Mouse (Mus musculus) hematopoietic stem cell, adult 5-6 weeks (primary cell): ENCODE results near the gene Rnf208. TPM values are rescaled to one million over a fixed set of nuclear protein-coding genes. Genes with fewer than 3 reads are reported as not detected.

ENCODE experiments used
- ATAC-seq, 2 experiments: fragments of 125-278 bp in 1 of 2; replicated peaks in 1 of 2; 2 replicates each; pipeline ENCODE4 v1.8.0; 2016 to 2017; ENCODE audit warnings: inconsistent platforms in 2 of 2, mild to moderate bottlenecking in 2 of 2, moderate number of reproducible peaks in 2 of 2, low read depth in 1 of 2, moderate TSS enrichment in 1 of 2; ENCODE audit not compliant: low FRiP score in 2 of 2, poor library complexity in 2 of 2, severe bottlenecking in 2 of 2, insufficient read depth in 1 of 2, low TSS enrichment in 1 of 2
- total RNA-seq: library from RNA; stranded (forward); fragments of 172-1452, 232-1000 nt; gene quantifications from 2 replicates; pipeline ENCODE4 v1.2.3, GENCODE M21; 2017

Rnf208 gene
- total RNA-seq, 1 experiment from 2014 or later = not detected

DNA sequence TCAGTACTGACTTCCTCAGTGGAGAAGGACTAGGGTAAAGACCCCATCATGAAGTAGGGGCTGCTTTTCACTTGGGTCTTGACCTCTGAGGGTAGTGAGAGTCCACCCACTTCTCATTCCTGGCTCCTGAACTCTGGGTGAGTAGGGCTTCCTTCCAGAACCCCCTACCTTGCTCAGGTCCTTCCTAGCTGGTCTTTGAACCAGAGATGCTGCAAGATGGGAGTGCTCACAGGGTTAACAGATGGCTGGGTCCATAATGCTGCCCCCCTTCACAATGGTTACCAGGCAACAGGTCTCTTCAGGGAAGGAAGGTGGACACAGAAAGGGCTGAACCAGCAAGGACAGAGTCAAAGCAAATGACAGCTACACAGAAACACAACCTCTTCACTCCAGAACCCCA, 23.6 kb upstream of the Rnf208 start, which contains the start of gene Fam166a:
TSS of gene Fam166a (plus strand) at position 301 of the 400 bp plus-strand sequence.
- no peak for ATAC-seq

DNA sequence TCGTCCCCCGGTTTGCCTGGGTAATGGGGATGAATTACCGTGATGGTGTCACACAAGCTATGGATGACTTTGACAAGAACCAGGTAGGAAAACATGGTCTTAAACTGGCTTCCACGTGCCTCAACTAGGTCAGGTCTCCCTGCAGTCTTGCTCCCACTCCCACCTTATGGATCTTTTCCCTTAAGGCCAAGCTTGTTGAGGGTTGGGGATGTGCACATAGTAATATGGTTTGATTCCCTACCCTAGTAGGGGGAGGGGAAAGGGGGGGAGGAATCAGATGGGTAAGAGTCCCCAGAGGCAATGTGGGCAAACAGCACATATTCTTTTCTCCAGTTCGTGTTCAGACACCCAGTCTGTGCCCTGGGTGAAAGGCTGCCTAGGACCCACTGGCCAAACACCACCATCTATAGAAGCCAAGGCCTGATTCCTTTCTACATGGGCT, 20.7 kb upstream of the Rnf208 start:
- no peak for ATAC-seq

DNA sequence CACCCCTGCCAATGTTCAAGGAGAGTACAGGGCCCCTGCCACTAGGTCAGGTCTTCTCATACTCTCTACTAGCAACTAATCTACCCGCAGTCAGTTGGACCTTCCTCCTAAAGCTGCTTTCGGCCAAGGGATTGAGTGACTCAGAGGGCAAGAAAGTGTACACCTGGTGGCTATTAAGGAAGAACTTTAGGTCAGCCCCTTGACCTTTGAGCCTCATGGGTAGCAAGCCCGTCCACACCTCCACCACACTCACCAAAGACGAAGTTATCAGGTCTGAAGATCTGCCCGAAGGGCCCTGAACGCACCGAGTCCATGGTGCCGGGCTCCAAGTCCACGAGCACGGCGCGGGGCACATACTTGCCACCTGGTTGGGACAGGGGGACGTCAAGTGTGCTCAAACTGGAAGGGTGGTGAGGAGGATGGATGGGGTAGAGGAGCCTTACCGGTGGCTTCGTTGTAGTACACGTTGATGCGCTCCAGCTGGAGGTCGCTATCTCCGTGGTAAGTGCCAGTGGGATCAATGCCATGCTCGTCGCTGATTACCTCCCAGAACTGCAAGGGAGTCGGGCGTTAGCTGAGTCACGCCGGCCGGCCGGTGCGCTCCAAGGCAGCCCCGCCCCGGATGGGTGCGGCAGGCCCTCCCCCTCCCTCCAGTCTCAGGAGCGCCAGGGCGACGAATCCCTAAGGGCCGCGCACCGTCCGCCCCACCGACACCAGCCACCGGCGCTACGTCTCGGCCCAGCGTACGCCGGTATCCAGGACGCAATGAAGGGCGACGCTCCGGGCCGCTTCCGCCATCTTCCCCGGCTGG, 18.2 kb upstream of the Rnf208 start:
- peak; percentile 0 to 40; a peak in 2 of 4 replicates for ATAC-seq

DNA sequence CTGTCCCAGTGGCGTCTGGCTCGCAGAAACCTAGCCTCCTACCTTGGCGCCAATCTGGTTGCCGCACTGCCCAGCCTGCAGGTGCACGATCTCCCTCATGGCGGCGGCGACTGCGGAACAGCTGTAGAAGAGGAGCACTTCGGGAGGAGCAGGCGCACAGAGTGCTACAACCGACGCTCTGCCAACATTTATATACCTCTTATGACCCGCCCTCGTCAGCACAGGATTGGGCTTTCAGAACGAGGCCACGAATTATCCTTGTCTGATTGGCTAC, 17.6 kb upstream of the Rnf208 start, which contains the start of gene Tubb4b:
TSS of gene Tubb4b (minus strand) at position 211 of the 274 bp plus-strand sequence.
- ATAC-seq = no peak

DNA sequence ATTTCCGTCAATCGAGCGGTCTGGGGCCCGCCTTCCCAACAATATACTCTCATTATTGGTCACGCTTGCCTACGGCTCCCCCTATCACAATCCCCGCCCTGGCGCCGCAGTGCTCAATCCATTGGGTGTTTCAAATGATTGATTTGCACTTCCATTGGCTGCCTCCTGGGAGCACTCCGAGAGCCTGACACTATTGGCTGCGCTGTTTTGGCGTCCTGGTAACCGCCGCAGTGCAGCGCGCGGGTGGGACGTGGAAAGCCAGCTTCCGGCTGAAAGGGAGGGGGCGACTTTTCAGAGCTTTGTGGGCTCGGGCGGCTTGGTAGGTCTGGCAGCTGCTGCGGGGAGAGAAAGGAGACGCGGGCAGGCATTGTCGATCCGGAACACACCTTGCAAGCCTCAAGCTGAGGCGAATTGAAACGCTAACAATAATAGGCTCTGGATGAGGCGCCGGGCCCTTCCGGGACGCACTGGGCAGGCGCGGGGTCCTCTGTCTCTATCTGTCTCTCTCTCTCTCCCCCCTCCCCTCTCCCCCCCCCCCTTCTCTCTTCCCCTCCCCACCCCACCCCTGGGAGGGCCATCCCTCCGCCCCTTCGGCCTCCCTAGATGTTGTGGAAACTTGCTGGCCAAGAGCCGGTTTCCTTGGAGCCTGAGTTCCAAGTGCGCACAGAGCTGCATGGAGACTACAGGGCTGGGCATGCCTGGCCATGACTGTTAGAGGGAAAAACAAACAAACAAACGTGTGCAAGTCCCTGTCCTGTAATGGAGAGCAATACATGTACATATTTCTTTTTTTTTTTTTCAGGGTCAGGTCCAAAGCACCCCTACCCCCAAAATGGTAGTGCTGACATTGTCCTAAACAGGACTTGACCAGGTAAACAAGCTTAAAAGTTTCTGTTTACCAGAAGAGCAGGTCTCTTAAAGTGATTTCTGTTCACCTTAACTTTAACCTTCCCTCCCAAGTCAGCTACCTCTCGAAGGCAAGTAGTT, 17.0 kb upstream of the Rnf208 start:
- ATAC-seq = peak; percentile 78 to 81

DNA sequence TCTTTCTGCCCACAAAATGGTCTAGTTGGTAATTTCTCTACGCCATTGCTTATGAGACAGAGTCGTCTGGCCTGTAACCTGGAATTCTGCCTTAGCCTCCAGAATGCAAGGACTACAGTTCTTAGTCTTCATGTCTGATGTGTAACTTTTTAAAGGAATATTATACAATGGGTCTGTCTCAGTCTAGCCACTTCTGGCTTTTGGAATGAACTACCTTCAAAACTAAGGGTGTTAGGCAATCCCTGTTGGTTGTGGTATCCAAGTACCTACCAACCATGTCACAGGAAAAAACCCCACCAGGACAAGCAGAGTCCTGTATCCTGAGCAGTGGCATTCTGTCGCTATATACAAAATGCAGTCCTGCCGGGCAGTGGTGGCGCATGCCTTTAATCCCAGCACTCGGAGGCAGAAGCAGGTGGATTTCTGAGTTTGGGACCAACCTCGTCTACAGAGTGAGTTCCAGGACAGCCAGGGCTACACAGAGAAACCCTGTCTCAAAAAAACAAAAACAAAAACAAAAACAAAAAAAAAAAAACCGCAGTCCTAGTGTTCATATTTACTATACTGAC, 16.2 kb upstream of the Rnf208 start:
- ATAC-seq = no peak

DNA sequence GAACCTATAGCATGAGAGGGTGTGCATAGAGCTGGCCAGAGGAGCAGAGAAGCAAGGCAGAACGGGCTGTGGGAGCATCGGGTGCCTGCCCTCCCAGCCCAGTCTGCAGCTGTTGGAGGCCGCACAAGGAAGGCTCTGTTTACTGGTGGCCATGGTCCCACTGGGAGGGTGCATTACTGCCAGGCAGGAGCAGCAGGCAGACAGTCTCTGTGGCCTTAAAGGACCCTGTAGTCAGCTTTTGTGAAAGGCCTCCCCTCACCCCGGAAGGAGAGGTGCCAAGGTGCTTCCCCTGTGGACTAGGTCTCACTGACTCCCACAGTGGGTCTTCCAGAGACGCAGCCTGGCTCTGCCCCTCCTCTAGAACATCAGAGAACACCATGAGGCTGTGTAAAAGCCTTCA, 15.2 kb upstream of the Rnf208 start:
- ATAC-seq = no peak

DNA sequence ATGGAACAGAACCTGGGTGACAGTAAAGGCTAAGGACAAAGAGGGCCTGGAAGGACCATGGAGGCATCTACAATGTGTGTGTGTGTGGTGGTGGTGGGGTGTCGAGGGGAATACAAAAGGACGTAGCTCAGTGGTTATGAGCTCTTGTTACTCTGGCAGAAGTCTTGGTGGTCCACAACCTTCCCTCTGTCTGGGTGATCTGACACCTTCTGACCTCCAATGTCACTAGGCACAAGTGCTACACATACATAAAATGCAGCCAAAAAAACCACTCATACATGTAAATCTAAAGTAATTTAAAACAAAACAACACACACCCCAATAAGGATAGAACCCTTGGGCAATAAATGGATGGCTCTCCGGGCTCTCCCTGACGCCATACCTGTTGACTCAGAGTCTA, 14.6 kb upstream of the Rnf208 start:
- no peak for ATAC-seq

DNA sequence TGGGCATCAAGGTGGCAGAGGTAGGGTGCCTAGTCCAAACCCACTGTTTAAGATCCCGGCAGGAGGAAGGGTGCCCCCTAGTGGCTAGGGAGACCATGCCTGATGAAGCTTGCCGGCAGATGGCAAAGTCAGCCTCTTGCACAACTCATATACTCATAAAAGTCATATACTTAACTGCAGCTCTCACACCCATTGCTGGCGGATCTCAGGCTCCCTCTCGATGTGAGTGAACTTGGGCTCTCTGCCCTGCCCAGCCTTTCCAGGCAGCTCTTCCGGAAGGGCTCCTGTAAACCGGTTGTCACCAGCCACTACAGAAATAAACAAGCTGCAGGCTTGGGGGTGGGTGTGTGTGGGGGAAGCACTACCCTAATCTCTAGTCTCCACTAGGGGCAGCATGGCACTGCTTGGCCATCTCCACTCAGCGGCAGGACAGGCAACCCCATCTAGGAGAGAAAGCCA, 13.6 kb upstream of the Rnf208 start:
- ATAC-seq = peak; percentile 38 to 51

DNA sequence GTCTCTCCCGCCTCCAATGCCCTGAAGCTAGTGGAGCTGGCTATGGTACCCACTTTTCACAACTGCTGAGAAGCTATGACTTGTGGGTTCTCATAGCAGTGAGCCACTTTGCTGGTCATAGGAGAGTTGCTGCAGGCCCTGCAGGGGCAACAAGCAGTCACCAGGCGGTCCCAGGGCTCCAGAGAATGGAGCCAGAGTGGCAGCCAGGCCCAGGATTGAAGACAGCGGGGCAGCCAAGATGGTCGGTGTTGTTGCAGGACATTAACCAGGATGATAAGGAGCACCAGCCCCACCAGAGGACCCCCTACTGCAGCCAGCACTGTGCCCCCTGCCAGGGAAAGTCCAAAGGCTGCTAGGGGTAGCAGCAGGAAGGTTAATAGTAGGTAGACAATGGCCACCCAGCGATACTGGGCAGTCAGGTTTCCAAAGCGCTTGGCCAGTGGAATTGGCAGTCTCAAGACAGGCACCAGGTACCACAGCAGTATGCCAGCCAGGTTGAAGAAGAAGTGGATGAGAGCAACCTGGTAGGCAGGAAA, 13.0 kb upstream of the Rnf208 start:
- no peak for ATAC-seq

DNA sequence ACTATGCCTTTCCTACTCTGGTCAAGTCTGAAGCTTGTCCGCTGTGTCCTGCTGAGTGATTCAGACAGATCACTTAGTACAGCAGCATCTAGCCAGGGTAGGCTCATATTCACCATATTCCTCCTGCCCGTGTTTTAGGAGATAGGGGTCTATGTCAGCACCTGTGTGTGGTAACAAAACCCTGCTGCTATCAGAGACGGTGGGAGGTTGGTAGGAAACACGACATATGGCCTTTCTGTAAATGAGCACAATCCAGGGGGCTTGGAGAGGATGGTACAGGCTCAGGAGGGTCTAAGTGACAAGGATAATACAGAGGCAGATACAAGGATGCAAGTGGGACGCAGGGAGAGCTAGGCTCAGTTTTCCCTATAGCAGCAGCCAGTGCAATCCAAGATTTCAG, 12.5 kb upstream of the Rnf208 start:
- no peak for ATAC-seq

DNA sequence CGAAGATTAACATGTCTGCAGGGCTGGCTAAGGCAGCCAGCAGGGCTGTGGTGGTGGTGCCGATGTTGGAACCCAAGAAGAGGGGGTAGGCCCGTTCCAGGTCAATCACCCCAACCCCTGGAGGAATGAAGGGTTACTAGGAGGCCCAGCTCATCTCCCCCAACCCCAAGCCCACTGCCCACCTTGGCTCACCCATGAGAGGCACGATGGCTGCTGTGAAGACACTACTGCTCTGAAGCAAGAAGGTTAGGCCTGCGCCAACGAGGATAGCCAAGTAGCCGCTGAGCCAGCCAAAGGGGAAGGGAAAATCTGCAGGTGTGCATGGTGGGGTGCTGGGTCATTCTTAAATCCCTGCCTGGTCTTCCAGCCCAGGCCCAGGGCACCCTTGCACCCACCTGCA, 11.5 kb upstream of the Rnf208 start:
- ATAC-seq = no peak

DNA sequence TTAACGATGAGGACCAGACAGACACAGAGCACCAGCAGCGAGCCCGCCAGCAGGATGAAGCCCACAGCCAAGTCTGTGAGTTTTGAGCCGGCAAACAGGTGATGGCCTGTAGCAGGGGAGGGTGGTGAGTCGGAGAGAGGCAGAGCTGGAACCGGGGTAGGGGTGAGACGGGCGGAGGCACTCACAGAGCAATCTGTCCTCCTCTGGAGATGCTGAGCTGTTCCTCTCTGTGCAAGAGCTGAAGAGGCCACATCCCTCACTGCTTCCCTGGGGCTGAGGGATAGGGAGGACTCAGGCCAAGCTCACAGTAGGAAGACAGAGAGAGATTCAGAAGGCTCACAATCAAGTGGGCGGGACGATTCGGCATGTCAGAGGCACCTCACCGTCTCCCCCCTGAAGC, 11.0 kb upstream of the Rnf208 start:
- no peak for ATAC-seq

DNA sequence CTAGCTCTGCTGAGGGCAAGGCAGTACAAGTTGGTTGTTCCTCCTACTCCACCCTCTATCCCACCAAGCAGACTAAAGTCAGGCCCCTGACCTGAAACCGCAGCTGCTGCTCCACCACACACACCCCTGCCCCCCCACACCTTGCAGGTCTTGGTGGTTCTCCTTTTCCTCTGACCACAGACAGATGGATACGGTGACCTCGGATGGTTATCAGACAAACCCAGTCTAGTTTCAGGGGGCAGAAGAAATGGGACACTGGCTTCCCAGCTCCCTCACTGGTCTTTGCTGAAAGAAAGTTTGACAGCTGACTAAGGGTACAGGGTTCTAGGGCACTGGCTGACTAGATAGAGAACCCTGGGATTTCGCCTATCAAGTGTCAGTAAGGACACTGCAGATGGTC, 8.6 kb upstream of the Rnf208 start:
- peak; percentile 63 to 77 for ATAC-seq

DNA sequence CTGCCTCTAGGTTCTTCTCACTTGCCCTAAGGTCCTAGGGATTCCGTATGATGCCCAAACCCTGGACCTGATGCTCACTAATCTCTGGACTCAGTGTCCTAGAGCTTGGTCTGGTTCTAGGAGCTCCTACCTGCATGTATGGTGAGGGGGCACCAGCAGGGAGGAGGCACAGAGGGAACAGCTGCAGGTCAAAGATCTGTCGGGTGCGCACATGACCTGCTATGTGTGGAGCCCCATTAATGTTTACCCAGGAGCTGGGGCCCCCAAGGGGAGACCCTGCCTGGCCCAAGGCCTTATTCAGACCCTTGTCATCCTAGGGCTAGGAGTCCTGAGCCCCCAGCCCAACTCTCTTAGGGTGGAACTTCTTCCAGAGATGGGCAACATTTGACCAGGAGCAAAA, 8.0 kb upstream of the Rnf208 start, which contains the start of gene Slc34a3:
TSS of gene Slc34a3 (minus strand) at position 315 of the 400 bp plus-strand sequence.
- no peak for ATAC-seq

DNA sequence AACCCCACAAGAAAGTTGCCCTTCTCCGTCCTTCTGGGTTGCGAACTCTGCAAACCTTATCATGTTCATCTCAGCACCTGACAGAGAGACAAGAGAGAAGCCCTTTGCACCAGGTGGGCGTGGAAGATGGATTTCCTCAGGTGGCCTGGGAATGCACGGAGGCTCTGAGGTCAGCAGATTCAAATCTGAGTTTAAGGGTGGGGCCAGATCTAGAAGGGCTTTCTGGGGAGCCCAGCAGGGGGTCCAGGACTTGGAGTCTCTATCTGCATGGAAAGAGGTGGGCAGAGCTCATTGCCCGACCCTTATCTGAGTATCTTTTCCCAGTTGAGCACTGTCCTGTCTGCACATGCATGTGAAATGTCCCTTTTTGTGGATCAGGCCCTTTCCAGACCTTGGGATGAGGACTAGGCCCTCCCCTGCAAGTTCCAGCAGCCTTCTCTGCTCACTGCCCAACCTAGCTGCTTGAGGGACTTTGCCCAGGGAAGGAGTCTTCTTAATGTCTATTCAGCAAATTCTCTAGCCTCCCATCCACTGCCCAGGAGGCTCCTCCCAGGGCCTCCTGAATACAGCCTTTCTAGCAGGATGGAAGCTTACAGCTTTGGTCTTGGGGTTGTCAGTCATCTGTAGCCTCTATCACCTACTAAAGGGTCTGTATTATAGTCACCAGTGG, 7.4 kb upstream of the Rnf208 start:
- ATAC-seq = no peak

DNA sequence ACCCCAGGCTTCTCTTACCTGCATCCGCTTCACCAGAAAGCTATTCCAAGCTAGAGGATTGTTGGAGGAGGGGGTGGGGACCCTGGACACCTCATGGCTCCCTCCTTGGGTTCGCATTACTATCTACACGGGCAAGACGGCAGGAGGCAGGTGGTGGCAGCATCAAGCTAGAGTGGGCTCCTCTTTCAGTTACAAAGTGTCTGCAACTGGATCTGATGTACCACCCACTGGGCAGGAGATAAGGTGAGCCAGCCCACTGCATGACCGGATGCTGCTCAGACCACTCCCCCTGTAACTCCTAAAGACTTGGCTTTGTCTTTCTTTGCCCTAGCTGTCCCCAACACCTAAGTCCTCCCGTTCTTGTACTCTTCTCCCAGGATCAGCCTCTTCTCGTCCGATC, 5.4 kb upstream of the Rnf208 start, which contains the start of gene Rnf224:
TSS of gene Rnf224 (minus strand) at position 174 of the 400 bp plus-strand sequence.
- ATAC-seq = no peak
